Mouse (Mus musculus): ENCODE results near the gene Galns. TPM values are rescaled to one million over a fixed set of nuclear protein-coding genes. Genes with fewer than 3 reads are reported as not detected.
A peak's percentile ranks its signal among the peaks of the same experiment; 100 is the strongest.

Gene Galns
- total RNA-seq (2021): 1 to 10 TPM; 1.0 to 1.1 TPM
- long read RNA-seq, experiment 1, partial matches to known transcripts: 0 of 2 reads
- long read RNA-seq, experiment 1, other reads (novel, unspliced or antisense): 2 of 2 reads
- long read RNA-seq, experiment 2, partial matches to known transcripts: 0 of 1 reads
- long read RNA-seq, experiment 2, other reads (novel, unspliced or antisense): 1 of 1 reads

DNA sequence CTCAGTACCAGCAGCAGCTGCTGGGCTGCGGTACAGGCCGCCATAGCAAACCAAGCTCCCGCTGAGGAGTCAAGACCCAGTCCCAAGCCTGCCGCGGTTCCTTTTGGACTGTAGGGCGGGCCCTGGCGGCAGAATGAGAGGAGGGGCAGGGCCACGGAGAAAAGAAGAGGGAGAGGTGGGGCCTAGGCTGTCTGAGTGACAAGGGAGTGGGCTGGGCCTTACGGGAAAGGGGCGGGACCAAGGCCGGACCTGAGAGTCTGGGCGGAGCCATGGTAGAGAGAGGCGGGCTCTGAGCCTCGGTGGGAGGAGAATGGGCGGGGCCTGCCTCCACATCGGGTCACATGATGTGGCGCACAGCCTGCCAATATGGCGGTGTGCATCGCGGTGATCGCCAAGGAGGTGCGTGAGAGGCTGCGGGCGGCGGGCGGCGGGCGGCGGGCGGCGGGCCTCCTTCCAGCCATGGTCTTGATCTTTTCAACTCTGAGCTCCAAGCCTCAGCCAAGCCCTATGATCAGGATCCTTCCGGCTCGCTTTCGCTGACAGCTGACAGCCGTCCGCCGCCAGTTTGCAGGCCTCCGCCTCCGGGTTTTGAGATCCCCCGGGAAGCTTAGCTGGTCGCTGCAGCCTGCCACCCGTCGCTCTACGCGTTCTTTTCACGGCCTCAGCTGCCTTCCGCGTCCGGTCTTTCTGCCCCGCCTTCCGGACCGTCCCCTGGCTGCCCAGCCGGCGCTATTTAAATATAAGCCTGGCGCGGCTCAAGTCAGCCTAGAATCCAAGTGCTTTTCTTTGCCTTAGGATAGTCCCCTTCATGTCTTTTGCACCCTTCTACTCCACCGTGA lies at the start of gene Galns, which contains the start of gene Trappc2l:
TSS of gene Galns (minus strand) at position 169 of the 839 bp plus-strand sequence.
TSS of gene Trappc2l (plus strand) at position 346 of the 839 bp plus-strand sequence.
- DNase-seq (ENCODE audit: low spot score): peak; percentile 96

- DNase-seq (ENCODE audit: low spot score): no peak
Observed at GRCm38 (mm10) chr8:122660022-122660421, 48.8 kb upstream of the Galns start.

DNA sequence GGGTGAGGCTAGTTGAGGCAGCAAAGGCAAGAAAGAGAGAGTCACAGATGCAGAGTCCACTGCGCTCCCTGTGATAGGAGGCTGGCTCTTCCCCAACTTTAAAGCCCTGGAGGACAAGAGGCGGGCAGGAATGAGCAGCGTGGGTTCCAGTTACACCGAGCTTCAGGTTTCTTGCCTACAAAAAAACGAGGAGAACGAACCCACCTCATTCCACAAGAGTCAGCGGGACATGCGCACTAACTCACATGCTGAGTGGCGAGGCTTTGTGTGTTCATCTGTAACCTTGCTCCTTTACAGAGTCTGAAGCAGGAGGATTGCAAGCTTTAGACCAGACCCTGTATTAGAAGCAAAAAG lies 47.5 kb upstream of the Galns start:
- no peak for DNase-seq (ENCODE audit: low spot score)

DNA sequence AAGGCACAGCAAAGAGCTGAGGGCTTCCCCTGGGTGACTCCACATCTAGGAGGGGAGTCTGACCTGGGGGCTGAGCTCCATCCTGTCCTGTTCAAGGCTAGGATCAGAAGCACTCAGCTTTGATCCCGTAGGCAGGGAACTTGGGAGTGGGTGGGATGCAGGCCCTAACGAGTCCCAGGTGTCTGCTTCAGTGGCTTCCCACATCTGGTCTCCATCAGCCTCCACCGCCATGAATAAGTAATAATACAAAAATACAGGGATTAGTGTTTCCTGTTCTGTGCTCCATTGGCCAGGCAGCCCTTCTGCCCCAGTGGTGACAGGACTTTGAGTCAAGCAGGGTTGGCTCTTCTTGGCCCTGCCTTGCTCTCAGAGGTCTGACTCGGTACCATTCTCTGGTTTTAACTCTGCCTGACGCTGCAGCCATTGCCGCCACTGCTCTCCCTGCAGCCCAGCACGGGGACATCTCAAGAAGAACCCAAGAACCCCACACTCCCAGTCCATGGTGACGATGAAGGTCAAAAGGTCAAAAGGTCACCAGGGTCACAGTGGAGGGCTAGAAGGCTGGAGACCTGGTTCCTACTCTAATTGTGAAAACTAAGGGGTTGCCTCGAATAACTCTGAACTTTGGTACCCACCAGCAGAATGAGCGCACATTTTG lies 47.0 kb upstream of the Galns start:
- DNase-seq (ENCODE audit: low spot score): no peak

- DNase-seq (ENCODE audit: low spot score): no peak
Observed at GRCm38 (mm10) chr8:122656056-122656999, 45.1 kb upstream of the Galns start.

GRCm38 (mm10) chr8:122654768-122655167 lies 43.5 kb upstream of the Galns start:
- no peak for DNase-seq (ENCODE audit: low spot score)

DNA sequence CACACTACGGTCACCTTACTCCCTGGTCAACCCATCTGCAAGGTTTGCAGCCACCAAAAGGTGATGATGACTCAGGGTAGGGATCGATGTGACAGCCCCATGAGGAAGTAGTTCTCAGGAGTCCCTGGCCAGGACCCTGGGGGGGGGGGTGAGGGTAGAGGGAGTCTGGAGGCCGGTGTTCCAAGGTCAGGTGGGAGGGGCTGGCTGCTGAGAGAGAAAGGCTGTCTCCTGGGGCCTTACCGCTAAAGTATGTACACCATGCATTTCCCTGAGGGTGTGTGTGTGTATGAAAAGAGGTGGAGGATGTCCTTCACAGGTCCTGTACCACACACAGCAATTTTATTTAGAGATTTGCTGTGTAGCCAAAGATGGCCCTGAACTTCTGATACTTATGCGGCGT lies 41.4 kb upstream of the Galns start:
- no peak for DNase-seq (ENCODE audit: low spot score)

GRCm38 (mm10) chr8:122651326-122651921 lies 40.2 kb upstream of the Galns start:
- peak; percentile 88 for DNase-seq (ENCODE audit: low spot score)

GRCm38 (mm10) chr8:122648192-122648970 lies 37.1 kb upstream of the Galns start:
- DNase-seq (ENCODE audit: low spot score): no peak

GRCm38 (mm10) chr8:122646337-122646736 lies 35.1 kb upstream of the Galns start:
- peak; percentile 65 for DNase-seq (ENCODE audit: low spot score)

- DNase-seq (ENCODE audit: low spot score): no peak
Observed at GRCm38 (mm10) chr8:122644175-122644954, 33.1 kb upstream of the Galns start.

GRCm38 (mm10) chr8:122642071-122642470 lies 30.8 kb upstream of the Galns start:
- no peak for DNase-seq (ENCODE audit: low spot score)

GRCm38 (mm10) chr8:122641406-122641805 lies 30.1 kb upstream of the Galns start:
- no peak for DNase-seq (ENCODE audit: low spot score)

DNA sequence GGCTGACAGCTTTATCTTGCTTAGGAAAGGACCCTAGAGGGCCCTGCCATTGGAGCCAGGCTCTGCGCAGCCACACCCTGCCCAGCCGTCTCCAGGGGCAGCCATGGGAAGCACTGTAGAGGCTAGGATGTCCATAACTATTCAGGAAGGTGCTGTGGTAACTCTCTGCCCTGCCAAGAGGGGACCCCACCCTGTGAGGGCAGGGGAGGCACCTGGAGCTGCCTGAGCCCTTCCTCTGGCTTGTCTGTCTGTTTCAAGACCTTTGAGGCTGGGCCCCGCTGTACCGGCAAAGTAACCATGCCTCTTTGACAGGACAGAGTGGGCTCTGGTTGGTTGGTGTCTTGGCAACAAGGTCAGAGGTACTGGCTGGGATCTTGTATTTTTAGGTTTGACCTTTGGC lies 29.6 kb upstream of the Galns start:
- no peak for DNase-seq (ENCODE audit: low spot score)

GRCm38 (mm10) chr8:122639521-122640248 lies 28.4 kb upstream of the Galns start:
- DNase-seq (ENCODE audit: low spot score): peak; percentile 57

DNA sequence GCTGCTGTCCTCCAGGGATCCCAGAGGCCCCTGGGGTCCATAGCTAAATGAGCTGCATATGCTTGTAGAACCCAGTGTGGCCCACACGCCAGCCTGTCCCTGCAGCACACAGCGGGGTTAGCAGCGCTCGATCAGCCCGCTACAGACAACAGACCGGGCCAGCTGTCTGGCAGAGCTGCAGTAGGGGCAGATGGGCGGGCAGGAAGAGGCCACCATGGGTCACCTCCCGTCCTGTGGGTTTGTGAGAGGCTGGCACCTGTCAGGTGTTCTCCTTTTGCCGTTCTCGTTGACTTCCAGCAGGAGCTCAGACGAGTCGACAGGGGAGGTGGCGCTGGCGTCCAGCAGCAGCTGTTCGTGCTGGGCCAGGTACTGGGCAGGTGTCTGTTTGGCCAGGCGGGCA lies 27.3 kb upstream of the Galns start:
- no peak for DNase-seq (ENCODE audit: low spot score)

GRCm38 (mm10) chr8:122637230-122637629 lies 26.0 kb upstream of the Galns start:
- DNase-seq (ENCODE audit: low spot score): no peak

- DNase-seq (ENCODE audit: low spot score): peak; percentile 84
Observed at GRCm38 (mm10) chr8:122636803-122637175, 25.5 kb upstream of the Galns start.

Measured in gastrocnemius, adult 18-20 months (tissue).